Mouse (Mus musculus) olfactory bulb, adult 2 months (tissue): ENCODE results near the gene Iqgap1. TPM values are rescaled to one million over a fixed set of nuclear protein-coding genes. Genes with fewer than 3 reads are reported as not detected.

Experiments used
- H3K27ac ChIP-seq: fragments of 200-500 bp; 2 replicates; pipeline ENCODE4 v1.5.1; 2012; ENCODE audit warnings: low read depth, low read length; ENCODE audit not compliant: insufficient read depth
- H3K4me1 ChIP-seq: fragments of 200-500 bp; 2 replicates; pipeline ENCODE4 v1.6.1; 2012; ENCODE audit warnings: low read length; ENCODE audit not compliant: control insufficient read depth, insufficient read depth
- H3K4me3 ChIP-seq: fragments of 200-500 bp; 2 replicates; pipeline ENCODE4 v1.5.1; 2012; ENCODE audit warnings: mild to moderate bottlenecking, low read depth, low read length, moderate library complexity; ENCODE audit not compliant: insufficient read depth
- CTCF ChIP-seq: fragments of 200-500 bp; IDR thresholded peaks from 2 replicates; pipeline ENCODE4 v1.5.1; 2012; ENCODE audit warnings: low read depth, mild to moderate bottlenecking, low read length, moderate library complexity; ENCODE audit not compliant: insufficient read depth
- POLR2A ChIP-seq: fragments of 200-500 bp; IDR thresholded peaks from 2 replicates; pipeline ENCODE4 v1.6.1; 2012; ENCODE audit warnings: mild to moderate bottlenecking, low read depth, low read length, moderate library complexity; ENCODE audit not compliant: insufficient read depth
- WGBS: fragments of 180-500 bp; shearing (Covaris S2); methylation state at CpG from one replicate; pipeline ENCODE4 v1.1.7; 2018; 5-methylcytosine and 5-hydroxymethylcytosine counted together
- polyA plus RNA-seq: library from polyadenylated mRNA; stranded (reverse); fragments of >200 nt; gene quantifications from 2 replicates; pipeline ENCODE4 v1.2.4, GENCODE M21; 2012; ENCODE audit warnings: low replicate concordance; ENCODE audit not compliant: missing spikeins, insufficient read depth, insufficient read length

Gene Iqgap1
- polyA plus RNA-seq, 1 experiment, result not detected

DNA sequence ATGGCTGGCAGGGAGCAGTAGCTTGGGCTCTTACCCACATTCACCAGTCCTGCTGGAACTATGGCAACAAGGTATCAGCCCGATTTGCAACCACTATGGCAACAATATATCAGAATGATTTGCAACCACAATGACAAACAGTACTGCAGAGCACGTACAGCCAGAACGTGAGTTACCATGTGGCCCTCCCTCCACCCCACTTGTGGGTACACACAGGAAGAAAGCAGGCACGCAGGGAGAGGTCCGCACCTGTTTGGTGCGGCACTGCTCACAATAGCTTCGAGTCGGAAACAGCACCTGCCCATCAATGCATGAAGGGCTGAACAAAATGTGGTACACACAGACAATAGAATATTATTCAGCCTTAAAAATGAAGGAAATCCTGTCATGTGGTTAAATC lies 107.3 kb downstream of the Iqgap1 start:
- H3K4me1 ChIP-seq, result peaks cover 7% of the 10 kb centered on the region
- 76% methylated on average over 8 of the region's 8 CpGs for WGBS
- TF ChIP-seq CTCF, result no peak
- TF ChIP-seq POLR2A, result no peak
- H3K4me3 ChIP-seq, result no peak overlapping the region
- H3K27ac ChIP-seq, result no peak overlapping the region

- H3K4me1 ChIP-seq, result peaks cover 8% of the 10 kb centered on the region
- TF ChIP-seq POLR2A, result no peak
- no peak overlapping the region for H3K4me3 ChIP-seq
- H3K27ac ChIP-seq, result no peak overlapping the region
- WGBS, result 90% methylated on average over 9 of the region's 9 CpGs
These were observed 109.0 kb downstream of the Iqgap1 start for GRCm38 (mm10) chr7:80716758-80717157.

- peaks cover 10% of the 10 kb centered on the region for H3K4me1 ChIP-seq
- WGBS, result 59% methylated on average over 7 of the region's 7 CpGs
- no peak overlapping the region for H3K4me3 ChIP-seq
- peak overlapping the region; percentile 40; the same call in 1 of the 2 replicates for H3K27ac ChIP-seq
- TF ChIP-seq CTCF (no peak), POLR2A (no peak)
These were observed 110.5 kb downstream of the Iqgap1 start for GRCm38 (mm10) chr7:80715306-80715705.

GRCm38 (mm10) chr7:80711496-80711895 lies 114.3 kb downstream of the Iqgap1 start:
- 36% methylated on average over 8 of the region's 8 CpGs for whole genome bisulfite sequencing
- Histone ChIP-seq H3K4me3 (no peak overlapping the region), H3K27ac (no peak overlapping the region), H3K4me1 (peaks cover 10% of the 10 kb centered on the region)
- TF ChIP-seq CTCF (no peak), POLR2A (no peak)

DNA sequence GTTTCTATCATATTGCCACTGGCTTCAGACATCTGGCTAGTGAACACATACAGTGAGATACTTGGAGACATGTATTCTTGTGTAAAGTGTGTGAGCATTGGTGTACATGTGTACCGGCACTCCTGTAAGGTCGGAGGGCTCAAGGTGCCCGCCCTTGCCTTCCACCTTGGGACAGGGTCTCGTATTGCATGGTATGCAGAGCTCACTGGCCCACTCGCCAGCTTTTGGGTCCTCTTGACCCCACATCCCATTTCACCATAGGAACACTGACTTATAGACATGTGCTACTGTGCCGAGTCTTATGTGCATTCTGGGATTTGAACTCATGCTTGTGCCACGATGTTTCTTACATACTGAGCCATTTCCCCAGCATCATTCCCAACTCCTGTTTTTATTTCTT lies 115.4 kb downstream of the Iqgap1 start:
- Histone ChIP-seq H3K4me3 (no peak overlapping the region), H3K27ac (no peak overlapping the region), H3K4me1 (peaks cover 8% of the 10 kb centered on the region)
- 93% methylated on average over 7 of the region's 7 CpGs for WGBS
- TF ChIP-seq CTCF (no peak), POLR2A (no peak)

- no peaks in the 10 kb centered on the region for H3K4me1 ChIP-seq
- no peak overlapping the region for H3K4me3 ChIP-seq
- TF ChIP-seq CTCF (no peak), POLR2A (no peak)
- no peak overlapping the region for H3K27ac ChIP-seq
- 88% methylated on average over 4 of the region's 4 CpGs for WGBS
These were observed 121.7 kb downstream of the Iqgap1 start for GRCm38 (mm10) chr7:80704066-80704465.

DNA sequence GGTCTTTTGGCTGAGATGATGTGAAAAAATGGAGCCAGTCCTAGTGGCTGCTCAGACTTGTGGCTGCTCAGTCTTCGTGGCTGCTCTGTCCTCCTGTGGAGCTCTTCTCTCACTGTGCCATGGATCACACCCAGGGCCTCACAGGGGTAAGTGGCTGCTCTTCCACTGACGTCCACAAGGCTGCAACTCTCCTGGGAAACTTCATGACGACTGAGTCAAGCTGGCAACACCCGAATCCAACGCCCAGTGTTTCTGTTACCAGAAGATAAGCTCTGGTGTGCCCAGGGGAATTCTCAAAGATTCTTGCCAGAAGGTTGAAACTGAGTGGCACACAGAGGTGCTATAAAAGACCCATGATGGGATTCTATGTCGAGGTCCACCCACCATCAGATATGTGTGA lies 123.3 kb downstream of the Iqgap1 start:
- no peak overlapping the region for H3K27ac ChIP-seq
- TF ChIP-seq POLR2A (no peak), CTCF (no peak)
- 74% methylated on average over 6 of the region's 6 CpGs for WGBS
- no peak overlapping the region for H3K4me3 ChIP-seq
- no peaks in the 10 kb centered on the region for H3K4me1 ChIP-seq

DNA sequence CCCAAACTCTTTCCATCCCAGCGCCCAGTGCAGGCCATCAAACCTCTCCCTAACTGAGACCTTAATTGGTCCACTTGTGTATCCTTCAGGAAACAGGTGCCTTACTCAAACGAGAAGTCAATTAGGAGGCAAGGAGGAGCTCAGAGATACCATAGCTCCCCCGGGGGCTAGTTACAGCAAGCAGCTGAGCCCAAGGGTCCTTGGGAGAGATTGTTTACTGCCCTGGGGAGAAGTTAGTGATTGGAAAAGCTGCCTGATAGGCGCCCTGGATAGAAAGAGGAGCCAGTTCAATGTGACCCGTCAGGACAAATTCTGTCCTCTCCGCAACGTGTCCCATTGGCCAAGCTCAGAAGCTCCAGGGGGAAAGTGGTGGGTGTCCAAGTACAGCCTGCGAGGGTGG lies 126.1 kb downstream of the Iqgap1 start:
- no peak overlapping the region for H3K4me3 ChIP-seq
- H3K27ac ChIP-seq, result no peak overlapping the region
- no peaks in the 10 kb centered on the region for H3K4me1 ChIP-seq
- TF ChIP-seq POLR2A (no peak), CTCF (no peak)
- 74% methylated on average over 8 of the region's 8 CpGs for WGBS

DNA sequence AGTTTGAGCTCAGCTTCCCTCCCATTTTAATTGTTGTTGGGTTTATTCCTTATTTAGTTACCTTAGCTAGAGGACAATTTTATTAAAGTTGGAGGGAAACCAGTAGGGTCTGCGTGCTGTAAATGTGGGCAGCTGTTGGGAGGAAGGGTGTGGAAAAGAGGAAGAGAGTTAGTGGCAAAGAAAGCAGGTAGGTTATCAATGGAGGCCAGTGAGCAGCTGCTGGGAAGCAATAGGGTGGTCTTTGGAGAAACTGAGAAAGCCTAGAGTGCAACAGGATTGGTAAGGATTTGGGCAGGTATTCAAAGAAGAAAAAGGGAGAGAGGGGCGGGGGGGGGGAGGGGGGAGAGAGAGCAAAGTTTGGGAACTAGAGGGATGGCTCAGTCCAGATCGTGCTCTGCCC lies 126.8 kb downstream of the Iqgap1 start:
- TF ChIP-seq POLR2A (no peak), CTCF (no peak)
- no peak overlapping the region for H3K27ac ChIP-seq
- 75% methylated on average over 3 of the region's 3 CpGs for WGBS
- no peak overlapping the region for H3K4me3 ChIP-seq
- no peaks in the 10 kb centered on the region for H3K4me1 ChIP-seq

- TF ChIP-seq CTCF, result no peak
- no peak for TF ChIP-seq POLR2A
- Histone ChIP-seq H3K27ac (no peak overlapping the region), H3K4me3 (no peak overlapping the region), H3K4me1 (no peaks in the 10 kb centered on the region)
- 82% methylated on average over 5 of the region's 5 CpGs for WGBS
These were observed 127.9 kb downstream of the Iqgap1 start for GRCm38 (mm10) chr7:80697859-80698258.
